Mouse (Mus musculus): ENCODE results near the gene Tmem43. TPM values are rescaled to one million over a fixed set of nuclear protein-coding genes. Genes with fewer than 3 reads are reported as not detected.

The Tmem43 gene
- polyA plus RNA-seq, 1 experiment from 2014 or later, result 72.0 TPM

- H3K4me1 ChIP-seq (replicated peaks; ENCODE audit: control insufficient read depth, insufficient read depth), result no peaks in the 10 kb centered on the region
- ATAC-seq (ENCODE audit: low FRiP score, low TSS enrichment), result no peak
- no peak for DNase-seq (ENCODE audit: low spot score)
- no peak overlapping the region for H3K9ac ChIP-seq (ENCODE audit: low read length)
- no peak overlapping the region for H3K4me2 ChIP-seq (replicated peaks; ENCODE audit: low read depth)
- WGBS, result 75% methylated on average over 4 of the region's 4 CpGs
- H3K27me3 ChIP-seq (ENCODE audit: control insufficient read depth, insufficient read depth, low read length), result no peaks in the 10 kb centered on the region
- no peak overlapping the region for H3K4me3 ChIP-seq (ENCODE audit: low read depth, low read length)
- TF ChIP-seq EP300 (optimal IDR thresholded peaks at IDR 0.05), result no peak
- TF ChIP-seq CTCF (IDR thresholded peaks at IDR 0.05; ENCODE audit: low read depth), result no peak
- H3K9me3 ChIP-seq (ENCODE audit: control insufficient read depth, low read length), result no peaks in the 10 kb centered on the region
- H3K27ac ChIP-seq (replicated peaks), result no peak overlapping the region
- peaks cover 4% of the 10 kb centered on the region for H3K36me3 ChIP-seq (ENCODE audit: control insufficient read depth, insufficient read depth, low read length)
These were observed 52.0 kb downstream of the Tmem43 start for GRCm38 (mm10) chr6:91525544-91525943.

- Histone ChIP-seq H3K4me3 (ENCODE audit: low read depth, low read length) (no peak overlapping the region), H3K9me3 (ENCODE audit: control insufficient read depth, low read length) (no peaks in the 10 kb centered on the region), H3K4me2 (replicated peaks; ENCODE audit: low read depth) (no peak overlapping the region), H3K27me3 (ENCODE audit: control insufficient read depth, insufficient read depth, low read length) (no peaks in the 10 kb centered on the region), H3K36me3 (ENCODE audit: control insufficient read depth, insufficient read depth, low read length) (peaks cover 2% of the 10 kb centered on the region; the same call in 1 of the 2 replicates), H3K9ac (ENCODE audit: low read length) (no peak overlapping the region), H3K27ac (replicated peaks) (no peak overlapping the region), H3K4me1 (replicated peaks; ENCODE audit: control insufficient read depth, insufficient read depth) (no peaks in the 10 kb centered on the region)
- DNase-seq (ENCODE audit: low spot score), result no peak
- WGBS, result 40% methylated on average over 5 of the region's 5 CpGs
- ATAC-seq (ENCODE audit: low FRiP score, low TSS enrichment), result peak; percentile 54; the same call in 1 of the 2 replicates
- TF ChIP-seq EP300 (optimal IDR thresholded peaks at IDR 0.05), result no peak
- peak; percentile 87 for TF ChIP-seq CTCF (IDR thresholded peaks at IDR 0.05; ENCODE audit: low read depth)
These were observed 53.8 kb downstream of the Tmem43 start for GRCm38 (mm10) chr6:91527227-91527860.

- H3K9ac ChIP-seq (ENCODE audit: low read length), result no peak overlapping the region
- no peak overlapping the region for H3K4me3 ChIP-seq (ENCODE audit: low read depth, low read length)
- H3K27ac ChIP-seq (replicated peaks), result no peak overlapping the region
- no peak overlapping the region for H3K4me2 ChIP-seq (replicated peaks; ENCODE audit: low read depth)
- no peaks in the 10 kb centered on the region for H3K36me3 ChIP-seq (ENCODE audit: control insufficient read depth, insufficient read depth, low read length)
- 89% methylated on average over 7 of the region's 7 CpGs for WGBS
- H3K27me3 ChIP-seq (ENCODE audit: control insufficient read depth, insufficient read depth, low read length), result no peaks in the 10 kb centered on the region
- no peak for ATAC-seq (ENCODE audit: low FRiP score, low TSS enrichment)
- DNase-seq (ENCODE audit: low spot score), result no peak
- no peaks in the 10 kb centered on the region for H3K4me1 ChIP-seq (replicated peaks; ENCODE audit: control insufficient read depth, insufficient read depth)
- no peaks in the 10 kb centered on the region for H3K9me3 ChIP-seq (ENCODE audit: control insufficient read depth, low read length)
- TF ChIP-seq EP300 (optimal IDR thresholded peaks at IDR 0.05) (no peak), CTCF (IDR thresholded peaks at IDR 0.05; ENCODE audit: low read depth) (no peak)
These were observed 54.8 kb downstream of the Tmem43 start for GRCm38 (mm10) chr6:91528265-91528664.

- no peak for DNase-seq (ENCODE audit: low spot score)
- Histone ChIP-seq H3K27me3 (ENCODE audit: control insufficient read depth, insufficient read depth, low read length) (no peaks in the 10 kb centered on the region), H3K4me2 (replicated peaks; ENCODE audit: low read depth) (no peak overlapping the region), H3K27ac (replicated peaks) (no peak overlapping the region), H3K4me1 (replicated peaks; ENCODE audit: control insufficient read depth, insufficient read depth) (no peaks in the 10 kb centered on the region), H3K36me3 (ENCODE audit: control insufficient read depth, insufficient read depth, low read length) (no peaks in the 10 kb centered on the region), H3K4me3 (ENCODE audit: low read depth, low read length) (no peak overlapping the region), H3K9me3 (ENCODE audit: control insufficient read depth, low read length) (no peaks in the 10 kb centered on the region), H3K9ac (ENCODE audit: low read length) (no peak overlapping the region)
- no peak for ATAC-seq (ENCODE audit: low FRiP score, low TSS enrichment)
- no peak for TF ChIP-seq CTCF (IDR thresholded peaks at IDR 0.05; ENCODE audit: low read depth)
- no peak for TF ChIP-seq EP300 (optimal IDR thresholded peaks at IDR 0.05)
- WGBS, result 81% methylated on average over 8 of the region's 8 CpGs
These were observed 57.2 kb downstream of the Tmem43 start for GRCm38 (mm10) chr6:91530673-91531072.

- no peaks in the 10 kb centered on the region for H3K9me3 ChIP-seq (ENCODE audit: control insufficient read depth, low read length)
- DNase-seq (ENCODE audit: low spot score) (no peak), ATAC-seq (ENCODE audit: low FRiP score, low TSS enrichment) (no peak)
- H3K4me2 ChIP-seq (replicated peaks; ENCODE audit: low read depth), result no peak overlapping the region
- no peaks in the 10 kb centered on the region for H3K4me1 ChIP-seq (replicated peaks; ENCODE audit: control insufficient read depth, insufficient read depth)
- no peak overlapping the region for H3K4me3 ChIP-seq (ENCODE audit: low read depth, low read length)
- H3K9ac ChIP-seq (ENCODE audit: low read length), result no peak overlapping the region
- 59% methylated on average over 6 of the region's 6 CpGs for WGBS
- no peaks in the 10 kb centered on the region for H3K36me3 ChIP-seq (ENCODE audit: control insufficient read depth, insufficient read depth, low read length)
- no peaks in the 10 kb centered on the region for H3K27me3 ChIP-seq (ENCODE audit: control insufficient read depth, insufficient read depth, low read length)
- TF ChIP-seq EP300 (optimal IDR thresholded peaks at IDR 0.05) (no peak), CTCF (IDR thresholded peaks at IDR 0.05; ENCODE audit: low read depth) (no peak)
- H3K27ac ChIP-seq (replicated peaks), result no peak overlapping the region
These were observed 57.8 kb downstream of the Tmem43 start for GRCm38 (mm10) chr6:91531276-91531675.

- Histone ChIP-seq H3K4me1 (replicated peaks; ENCODE audit: control insufficient read depth, insufficient read depth) (no peaks in the 10 kb centered on the region), H3K9ac (ENCODE audit: low read length) (no peak overlapping the region), H3K4me3 (ENCODE audit: low read depth, low read length) (no peak overlapping the region), H3K27ac (replicated peaks) (0 out of 2 replicates have a peak overlapping the region, but pooled peaks have one; percentile 24), H3K4me2 (replicated peaks; ENCODE audit: low read depth) (no peak overlapping the region), H3K36me3 (ENCODE audit: control insufficient read depth, insufficient read depth, low read length) (no peaks in the 10 kb centered on the region), H3K27me3 (ENCODE audit: control insufficient read depth, insufficient read depth, low read length) (no peaks in the 10 kb centered on the region), H3K9me3 (ENCODE audit: control insufficient read depth, low read length) (no peaks in the 10 kb centered on the region)
- DNase-seq (ENCODE audit: low spot score) (no peak), ATAC-seq (ENCODE audit: low FRiP score, low TSS enrichment) (no peak)
- WGBS, result 42% methylated on average over 6 of the region's 6 CpGs
- TF ChIP-seq EP300 (optimal IDR thresholded peaks at IDR 0.05), result no peak
- TF ChIP-seq CTCF (IDR thresholded peaks at IDR 0.05; ENCODE audit: low read depth), result no peak
These were observed 59.2 kb downstream of the Tmem43 start for GRCm38 (mm10) chr6:91532661-91533060.

All from stomach, postnatal 0 days (tissue).